Mouse (Mus musculus) testis, adult 2 months (tissue): ENCODE measurements around the gene Cnnm1. TPM values are rescaled to one million over a fixed set of nuclear protein-coding genes. Genes with fewer than 3 reads are reported as not detected.

Source experiments
- H3K27ac ChIP-seq: fragments of 200-500 bp; 2 replicates; pipeline ENCODE4 v1.5.1; 2012; ENCODE audit warnings: low read depth, low read length; ENCODE audit not compliant: control insufficient read depth, insufficient read depth
- H3K27me3 ChIP-seq: fragments of 200-500 bp; 2 replicates; pipeline ENCODE4 v1.6.1; 2012; ENCODE audit warnings: mild to moderate bottlenecking, low read length, moderate library complexity; ENCODE audit not compliant: control insufficient read depth, insufficient read depth
- H3K36me3 ChIP-seq: fragments of 200-500 bp; 2 replicates; pipeline ENCODE4 v1.6.1; 2012; ENCODE audit warnings: mild to moderate bottlenecking, low read length; ENCODE audit not compliant: control insufficient read depth, insufficient read depth
- H3K4me1 ChIP-seq: fragments of 200-500 bp; 2 replicates; pipeline ENCODE4 v1.6.1; 2012; ENCODE audit warnings: low read length; ENCODE audit not compliant: control insufficient read depth, insufficient read depth
- H3K4me3 ChIP-seq: fragments of 200-500 bp; 2 replicates; pipeline ENCODE4 v1.5.1; 2012; ENCODE audit warnings: low read depth, mild to moderate bottlenecking, low read length, moderate library complexity, mixed read lengths; ENCODE audit not compliant: control insufficient read depth
- CTCF ChIP-seq: fragments of 200-500 bp; IDR thresholded peaks from 2 replicates; pipeline ENCODE4 v1.5.1; 2012; ENCODE audit warnings: low read depth, mild to moderate bottlenecking, inconsistent platforms, low read length, moderate library complexity; ENCODE audit not compliant: control insufficient read depth, insufficient read depth, insufficient replicate concordance
- POLR2A ChIP-seq: fragments of 200-500 bp; IDR thresholded peaks from 2 replicates; pipeline ENCODE4 v1.6.1; 2012; ENCODE audit warnings: low read depth, mild to moderate bottlenecking, inconsistent platforms, low read length, moderate library complexity; ENCODE audit not compliant: control insufficient read depth
- polyA plus RNA-seq: library from polyadenylated mRNA; depleted of rRNA; stranded (reverse); fragments of >200 nt; gene quantifications from 2 replicates; pipeline ENCODE4 v1.2.3, GENCODE M21; 2012

Cnnm1 gene
- polyA plus RNA-seq, 1 experiment: 3.9 TPM

- TF ChIP-seq CTCF (no peak), POLR2A (no peak)
- no peaks in the 10 kb centered on the region for H3K27me3 ChIP-seq
- peaks cover 5% of the 10 kb centered on the region; the same call in 1 of the 2 replicates for H3K4me1 ChIP-seq
- H3K4me3 ChIP-seq: no peak overlapping the region
- no peak overlapping the region for H3K27ac ChIP-seq
- H3K36me3 ChIP-seq: no peaks in the 10 kb centered on the region
Observed at GRCm38 (mm10) chr19:43511621-43512620, 71.7 kb downstream of the Cnnm1 start.

DNA sequence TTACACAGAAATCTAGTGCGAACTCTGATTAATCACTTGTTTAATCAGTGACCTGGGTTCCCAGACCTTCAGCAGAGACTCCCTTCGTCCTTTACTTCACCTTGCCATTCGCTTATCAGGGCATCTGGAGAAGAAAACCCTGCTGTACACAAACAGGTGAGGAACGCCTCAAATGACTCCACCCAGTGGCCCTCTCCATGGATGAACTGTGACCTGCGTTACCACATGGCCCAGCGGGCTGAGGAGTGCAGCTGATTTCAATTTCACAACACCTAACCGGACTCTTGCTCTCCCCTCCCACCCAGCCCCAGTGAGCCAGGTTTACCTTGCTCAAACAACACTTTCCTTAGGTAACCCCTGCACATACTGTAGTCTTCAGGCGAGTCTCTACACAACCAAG is 73.6 kb downstream of the Cnnm1 start:
- no peak for TF ChIP-seq CTCF
- no peak for TF ChIP-seq POLR2A
- Histone ChIP-seq H3K27ac (no peak overlapping the region), H3K4me3 (no peak overlapping the region), H3K27me3 (no peaks in the 10 kb centered on the region), H3K36me3 (no peaks in the 10 kb centered on the region), H3K4me1 (peaks cover 3% of the 10 kb centered on the region; the same call in 1 of the 2 replicates)

DNA sequence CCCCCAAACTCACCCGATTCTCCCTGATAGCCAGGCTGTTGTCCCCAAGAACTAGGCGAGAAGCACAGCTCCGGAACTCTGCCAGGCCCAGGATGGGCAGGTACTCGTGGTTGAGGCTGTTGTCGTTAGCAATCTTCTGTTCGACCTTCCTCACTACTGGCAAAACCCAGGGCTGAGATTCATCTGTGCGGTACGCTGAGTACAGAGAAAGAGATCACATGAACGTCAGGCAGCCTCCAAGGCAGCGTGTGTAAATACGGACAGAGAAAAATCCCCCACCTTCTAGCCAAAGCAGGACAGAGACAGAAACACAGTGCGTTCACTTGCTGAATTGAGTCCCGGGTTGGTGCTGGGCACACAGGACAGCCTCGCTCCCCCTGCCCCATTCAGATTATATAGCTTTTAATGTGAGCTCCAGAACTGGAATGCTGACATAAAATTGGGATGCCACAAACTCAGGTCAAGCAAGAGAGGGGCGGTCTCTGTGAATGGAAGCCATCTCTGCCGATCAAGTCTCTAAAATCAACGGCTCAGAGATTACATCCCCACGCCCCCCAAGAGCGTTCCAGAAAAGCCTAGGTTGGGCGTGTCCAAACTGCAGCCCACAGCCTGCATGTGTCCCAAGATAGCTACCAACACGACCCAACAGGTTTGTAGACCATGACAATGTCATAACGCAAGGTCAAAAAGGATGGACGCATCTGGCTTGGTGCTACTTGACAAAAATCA is 75.6 kb downstream of the Cnnm1 start:
- TF ChIP-seq POLR2A (no peak), CTCF (no peak)
- no peak overlapping the region for H3K4me3 ChIP-seq
- no peak overlapping the region for H3K27ac ChIP-seq
- no peaks in the 10 kb centered on the region for H3K36me3 ChIP-seq
- no peaks in the 10 kb centered on the region for H3K27me3 ChIP-seq
- H3K4me1 ChIP-seq: peaks cover 3% of the 10 kb centered on the region; the same call in 1 of the 2 replicates

- TF ChIP-seq POLR2A: no peak
- no peak for TF ChIP-seq CTCF
- Histone ChIP-seq H3K27ac (no peak overlapping the region), H3K4me3 (no peak overlapping the region), H3K4me1 (peaks cover 3% of the 10 kb centered on the region; the same call in 1 of the 2 replicates), H3K27me3 (no peaks in the 10 kb centered on the region), H3K36me3 (no peaks in the 10 kb centered on the region)
Observed at GRCm38 (mm10) chr19:43516397-43517035, 76.3 kb downstream of the Cnnm1 start.

- no peak for TF ChIP-seq POLR2A
- no peak for TF ChIP-seq CTCF
- H3K4me3 ChIP-seq: no peak overlapping the region
- no peaks in the 10 kb centered on the region for H3K27me3 ChIP-seq
Observed at GRCm38 (mm10) chr19:43517320-43517719, 77.1 kb downstream of the Cnnm1 start.

DNA sequence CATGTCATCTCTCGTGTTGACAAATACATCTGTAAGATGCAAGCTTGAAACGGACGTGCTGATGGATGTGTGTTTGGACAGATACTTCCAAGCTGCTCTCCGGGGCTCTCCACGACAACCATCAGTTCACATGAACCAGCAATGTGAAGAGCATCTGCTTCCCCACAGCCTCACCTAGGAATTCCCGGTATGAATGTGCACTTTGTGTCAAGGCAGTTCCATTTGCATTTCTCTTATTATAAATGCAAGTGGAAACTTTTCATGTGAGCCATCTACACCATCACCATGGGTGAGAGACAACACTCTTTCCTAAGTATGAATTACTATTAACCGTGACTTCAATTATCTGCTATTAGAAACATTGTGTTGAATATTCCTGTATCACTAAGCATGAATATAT is 77.6 kb downstream of the Cnnm1 start:
- H3K4me3 ChIP-seq: no peak overlapping the region
- H3K27ac ChIP-seq: no peak overlapping the region
- no peaks in the 10 kb centered on the region for H3K36me3 ChIP-seq
- no peak for TF ChIP-seq POLR2A
- no peak for TF ChIP-seq CTCF
- H3K27me3 ChIP-seq: no peaks in the 10 kb centered on the region
- H3K4me1 ChIP-seq: no peaks in the 10 kb centered on the region

More at GRCm38 (mm10) chr19:43517320-43517719, 77.1 kb downstream of the Cnnm1 start:
- Histone ChIP-seq H3K4me1 (no peaks in the 10 kb centered on the region), H3K36me3 (no peaks in the 10 kb centered on the region), H3K27ac (no peak overlapping the region)
